Mouse (Mus musculus) erythroblast, embryonic 14.5 days (primary cell): Measurements from ENCODE around the gene Fbl.

Source experiments
- GATA1 ChIP-seq: IDR thresholded peaks from 2 replicates; pipeline ENCODE4 v1.6.1; 2012; ENCODE audit warnings: low read length, inconsistent platforms, mixed read lengths
- TAL1 ChIP-seq: IDR thresholded peaks from 3 replicates; pipeline ENCODE4 v1.6.1; 2012; ENCODE audit warnings: low read length, inconsistent platforms, mixed read lengths

DNA sequence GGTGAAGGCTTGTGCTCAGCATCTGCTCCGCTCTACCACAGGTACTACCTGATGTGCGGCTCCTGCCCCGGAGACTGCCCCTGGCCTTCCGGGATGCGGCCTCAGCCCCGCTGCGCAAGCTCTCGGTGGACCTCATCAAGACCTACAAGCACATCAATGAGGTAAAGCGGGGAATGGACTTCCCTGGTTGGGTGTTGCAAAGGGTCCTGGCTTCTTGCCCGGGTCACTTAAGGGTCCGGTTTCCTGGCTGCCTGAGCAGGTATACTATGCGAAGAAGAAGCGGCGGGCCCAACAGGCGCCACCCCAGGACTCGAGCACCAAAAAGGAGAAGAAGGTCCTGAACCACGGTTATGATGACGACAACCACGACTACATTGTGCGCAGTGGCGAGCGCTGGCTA is 12.8 kb downstream of the Fbl start:
- no peak for TF ChIP-seq TAL1
- TF ChIP-seq GATA1, result no peak
